In the genomic region with DNA sequence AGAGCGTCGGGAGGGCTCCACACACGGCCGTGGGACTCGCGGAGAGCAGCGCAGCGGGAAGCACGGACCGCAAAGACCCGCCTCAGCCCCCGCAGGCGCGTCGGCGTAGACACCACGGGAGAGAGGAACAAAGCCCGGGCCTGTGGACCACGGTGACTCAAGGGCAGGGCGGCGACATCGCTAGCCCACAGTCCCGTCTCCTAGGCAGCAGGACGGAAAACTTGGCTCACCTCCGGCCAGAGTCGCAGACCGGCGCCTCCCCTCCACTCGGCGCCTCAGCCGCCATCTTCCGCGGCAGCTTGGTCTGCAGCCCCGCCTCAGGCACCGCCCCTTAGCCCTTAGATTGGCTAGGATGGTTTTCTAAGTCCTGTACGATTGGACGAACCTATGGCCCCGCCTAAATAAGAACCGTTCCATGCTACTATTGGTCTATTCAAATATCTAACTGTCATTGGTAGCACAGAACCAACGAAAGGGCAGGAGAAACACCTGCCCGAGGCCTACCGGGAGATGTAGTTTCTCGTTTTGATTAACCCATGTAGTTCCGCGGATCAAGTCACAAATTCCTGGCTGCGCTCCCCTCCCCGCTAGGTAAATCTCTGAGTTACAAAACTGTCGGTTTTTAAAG, we compare ENCODE assay signal across 8 mouse cellular contexts. TPM values are rescaled to one million over a fixed set of nuclear protein-coding genes. Genes with fewer than 3 reads are reported as not detected.
DNase-seq lines count a peak whose midpoint lies in the region; ATAC-seq and TF ChIP-seq lines count a peak whose summit lies in the region.

A gene (minus strand): TSS at position 306 of the 628 bp plus-strand sequence.

- H3K27me3 ChIP-seq in megakaryocyte, embryonic 14.5 days (replicated peaks) = no peaks in the 10 kb centered on the region

- peak; percentile 99 for ATAC-seq in activated CD4-positive, CD25-positive, alpha-beta regulatory T cell, adult 4 months

- no peak for TF ChIP-seq CTCF in cortical plate, adult 2 months (IDR thresholded peaks at IDR 0.05; ENCODE audit: extremely low read depth, insufficient read depth, low read length)

- H3K4me3 ChIP-seq in cortical plate, adult 2 months (ENCODE audit: insufficient read depth, low read length) = peak within 1 kb of the TSS; percentile 62
- peak within 1 kb of the TSS; percentile 100 for H3K4me3 ChIP-seq in megakaryocyte, embryonic 14.5 days (replicated peaks)

- peak; percentile 90 to 91 for DNase-seq in gastrocnemius, adult 8-10 months (ENCODE audit: low spot score in 2 of 2)
- DNase-seq in hindlimb bud, embryonic 11.5 days (ENCODE audit: extremely low spot score, low read depth, low spot score) = peak; percentile 87
- peak; percentile 72 to 94 for DNase-seq in left cerebral cortex, adult 8-10 months (ENCODE audit: low spot score in 2 of 2)
- DNase-seq in right cerebral cortex, postnatal 10 days (ENCODE audit: low spot score in 2 of 2) = peak; percentile 93 to 97
- peak; percentile 74 for DNase-seq in urinary bladder, postnatal 25 days (ENCODE audit: low spot score)

- H3K36me3 ChIP-seq in megakaryocyte, embryonic 14.5 days (replicated peaks; ENCODE audit: low read length) = peaks cover 11% of the 10 kb centered on the region

- 0 out of 2 replicates have a peak, but pooled peaks have one; percentile 31 for TF ChIP-seq POLR2A in cortical plate, adult 2 months (IDR thresholded peaks at IDR 0.05; ENCODE audit: extremely low read depth, insufficient read depth, low read length)

- H3K9me3 ChIP-seq in megakaryocyte, embryonic 14.5 days = peaks cover 12% of the 10 kb centered on the region

- H3K27ac ChIP-seq in cortical plate, adult 2 months (ENCODE audit: insufficient read depth, low read length) = no peak within 1 kb of the TSS

- H3K4me1 ChIP-seq in cortical plate, adult 2 months (ENCODE audit: control insufficient read depth, insufficient read depth, low read length) = no peaks in the 10 kb centered on the region
- peaks cover 52% of the 10 kb centered on the region for H3K4me1 ChIP-seq in megakaryocyte, embryonic 14.5 days

RNA-seq across cellular contexts. Expression of the gene that starts here (rescaled TPM):
- 1 to 10 TPM; 6.7 to 7.1 TPM for polyA plus RNA-seq in activated CD4-positive, CD25-positive, alpha-beta regulatory T cell, adult 4 months (2017; shearing (Covaris generic))
- 2.7 and 3.0 TPM in 2 replicates for polyA plus RNA-seq in cortical plate, adult 2 months (2012; rRNA removed)
- total RNA-seq in gastrocnemius, adult 8-10 months (2022) = 10 to 100 TPM in 1 of 4 experiments, 1 to 10 TPM in 3; 8.6 to 10.0 (median 9.0) TPM
- total RNA-seq in left cerebral cortex, adult 8-10 months (2022) = 1 to 10 TPM; 3.2 to 5.5 (median 3.8) TPM
- 1.8 TPM in 1 of 2 replicates, not detected in the other for polyA plus RNA-seq in megakaryocyte, embryonic 14.5 days (2012; ENCODE audit: insufficient read depth, low replicate concordance)
